Mouse (Mus musculus): ENCODE measurements at regions not wholly inside any gene's neighbourhood (a gene's known extent, or its start where the extent isn't known, plus 50 kb on each side); places are given as distances from the start of the nearest gene placed in this dataset.

DNA sequence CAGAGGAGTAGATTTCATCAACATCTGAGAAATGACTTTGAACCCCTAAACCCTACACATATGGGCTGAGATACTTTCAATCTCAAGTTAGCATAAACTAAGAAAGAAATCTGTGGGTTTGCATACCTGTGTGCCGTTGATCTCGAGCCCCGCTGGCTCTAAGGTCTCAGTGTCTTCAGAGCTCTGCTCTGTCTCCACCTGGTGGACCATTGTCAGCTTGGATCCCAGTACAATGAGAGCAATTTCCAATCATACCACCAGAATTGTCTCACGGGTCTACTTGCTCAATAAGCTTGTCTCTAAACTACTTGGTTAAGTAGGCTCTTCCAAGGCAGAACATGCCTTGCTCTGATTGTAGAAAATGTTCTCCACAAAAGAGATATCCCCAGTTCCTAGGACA lies 102.5 kb downstream of the Akap11 start:
- TF ChIP-seq CTCF (IDR thresholded peaks at IDR 0.05; ENCODE audit: extremely low read depth, insufficient read depth, insufficient read length, insufficient replicate concordance), result 0 out of 2 replicates have a peak, but pooled peaks have one; percentile 9
- no peak for TF ChIP-seq POLR2A (IDR thresholded peaks at IDR 0.05; ENCODE audit: low read depth, low read length)
